Mouse (Mus musculus): Measurements from ENCODE around the gene Nwd1.
"Not testable (repeated sequence)": the region's sequence is repeated elsewhere in the genome, so short reads cannot be mapped to it uniquely, and the experiment has no call there.

Gene Nwd1

GRCm38 (mm10) chr8:72646060-72646767 is at the start of gene Nwd1:
Gene Nwd1 (plus strand): TSS chr8:72646711.
- no peak for DNase-seq (ENCODE audit: low read depth)

GRCm38 (mm10) chr8:72642885-72643284 is 3.6 kb upstream of the Nwd1 start:
- DNase-seq (ENCODE audit: low read depth) = no peak

GRCm38 (mm10) chr8:72644601-72645000 is 1.9 kb upstream of the Nwd1 start:
- DNase-seq (ENCODE audit: low read depth) = peak; percentile 24

GRCm38 (mm10) chr8:72646768-72647143 is 245 bp downstream of the Nwd1 start:
- no peak for DNase-seq (ENCODE audit: low read depth)

- no peak for DNase-seq (ENCODE audit: low read depth)
Measured at GRCm38 (mm10) chr8:72650697-72651096, 4.2 kb downstream of the Nwd1 start.

GRCm38 (mm10) chr8:72654565-72655521 is 8.3 kb downstream of the Nwd1 start:
- DNase-seq (ENCODE audit: low read depth) = peak; percentile 36

GRCm38 (mm10) chr8:72655522-72655912 is 9.0 kb downstream of the Nwd1 start:
- DNase-seq (ENCODE audit: low read depth) = no peak

- no peak for DNase-seq (ENCODE audit: low read depth)
Measured at GRCm38 (mm10) chr8:72659967-72660366, 13.5 kb downstream of the Nwd1 start.

GRCm38 (mm10) chr8:72664107-72664652 is 17.7 kb downstream of the Nwd1 start:
- no peak for DNase-seq (ENCODE audit: low read depth)

- no peak for DNase-seq (ENCODE audit: low read depth)
Measured at GRCm38 (mm10) chr8:72664757-72665156, 18.2 kb downstream of the Nwd1 start.

- DNase-seq (ENCODE audit: low read depth) = peak; percentile 25
Measured at GRCm38 (mm10) chr8:72665405-72665804, 18.9 kb downstream of the Nwd1 start.

- DNase-seq (ENCODE audit: low read depth) = no peak
Measured at GRCm38 (mm10) chr8:72668925-72669324, 22.4 kb downstream of the Nwd1 start.

- DNase-seq (ENCODE audit: low read depth) = no peak
Measured at GRCm38 (mm10) chr8:72672802-72673201, 26.3 kb downstream of the Nwd1 start.

GRCm38 (mm10) chr8:72674184-72674583 is 27.7 kb downstream of the Nwd1 start:
- DNase-seq (ENCODE audit: low read depth) = no peak

- no peak for DNase-seq (ENCODE audit: low read depth)
Measured at GRCm38 (mm10) chr8:72676436-72676835, 29.9 kb downstream of the Nwd1 start.

GRCm38 (mm10) chr8:72676844-72677243 is 30.3 kb downstream of the Nwd1 start:
- not testable (repeated sequence) for DNase-seq (ENCODE audit: low read depth)

- DNase-seq (ENCODE audit: low read depth) = no peak
Measured at GRCm38 (mm10) chr8:72677331-72677730, 30.8 kb downstream of the Nwd1 start.

- peak; percentile 56 for DNase-seq (ENCODE audit: low read depth)
Measured at GRCm38 (mm10) chr8:72680133-72680532, 33.6 kb downstream of the Nwd1 start.

GRCm38 (mm10) chr8:72682051-72682687 is 35.7 kb downstream of the Nwd1 start:
- no peak for DNase-seq (ENCODE audit: low read depth)

- peak; percentile 30 for DNase-seq (ENCODE audit: low read depth)
Measured at GRCm38 (mm10) chr8:72683010-72683521, 36.6 kb downstream of the Nwd1 start.

- DNase-seq (ENCODE audit: low read depth) = not testable (repeated sequence)
Measured at GRCm38 (mm10) chr8:72683572-72684099, 37.1 kb downstream of the Nwd1 start.

Measured in c-Kit-positive CD71-negative TER-119-negative erythroid progenitor cells, embryonic 14.5 days (primary cell).